Mouse (Mus musculus): ENCODE measurements around the gene Rpl39. TPM values are rescaled to one million over a fixed set of nuclear protein-coding genes. Genes with fewer than 3 reads are reported as not detected.

Gene Rpl39
- polyA plus RNA-seq, 1 experiment from 2014 or later: 493 TPM

- DNase-seq (ENCODE audit: extremely low spot score, low spot score): peak; percentile 15
- H3K27ac ChIP-seq: no peak within 1 kb of the TSS
- no peaks in the 10 kb centered on the region for H3K36me3 ChIP-seq (replicated peaks)
- peaks cover 3% of the 10 kb centered on the region; the same call in 1 of the 2 replicates for H3K9me3 ChIP-seq
- WGBS: 17% methylated on average over 34 of the region's 38 CpGs
- peaks cover 13% of the 10 kb centered on the region for H3K4me1 ChIP-seq
- peak within 1 kb of the TSS; percentile 45 for H3K4me3 ChIP-seq
- H3K27me3 ChIP-seq (ENCODE audit: poor library complexity, severe bottlenecking): peaks cover 90% of the 10 kb centered on the region
Observed at GRCm38 (mm10) chrX:37048066-37048889, 36.9 kb downstream of the Rpl39 start, which contains the start of gene Sowahd. TSS of gene Sowahd (plus strand) at chrX:37048845.

- WGBS: 21% methylated on average over 9 of the region's 9 CpGs
- no peaks in the 10 kb centered on the region for H3K4me1 ChIP-seq
- no peaks in the 10 kb centered on the region for H3K9me3 ChIP-seq
- H3K36me3 ChIP-seq (replicated peaks): no peaks in the 10 kb centered on the region
- no peak overlapping the region for H3K4me3 ChIP-seq
- peak; percentile 43 for DNase-seq (ENCODE audit: extremely low spot score, low spot score)
- no peak overlapping the region for H3K27ac ChIP-seq
- H3K27me3 ChIP-seq (ENCODE audit: poor library complexity, severe bottlenecking): peaks cover 35% of the 10 kb centered on the region
Observed at GRCm38 (mm10) chrX:37042726-37043125, 42.5 kb downstream of the Rpl39 start.

Other genes starting within 250 kb of the Rpl39 start
- gene Ube2a, start 211.5 kb downstream of the Rpl39 start, polyA plus RNA-seq (2016; fragmentation: Nextera tagmentation; extraction: Ambion mirVana): 126 and 131 TPM in 2 replicates
- gene C330007P06Rik, start 211.3 kb downstream of the Rpl39 start, polyA plus RNA-seq (2016; fragmentation: Nextera tagmentation; extraction: Ambion mirVana): 32.7 and 33.0 TPM in 2 replicates
- 2.4 and 2.6 TPM in 2 replicates for gene Nkrf, start 182.5 kb downstream of the Rpl39 start, polyA plus RNA-seq (2016; fragmentation: Nextera tagmentation; extraction: Ambion mirVana)
- gene Sept6, start 93.6 kb downstream of the Rpl39 start, polyA plus RNA-seq (2016; fragmentation: Nextera tagmentation; extraction: Ambion mirVana): 33.6 and 34.5 TPM in 2 replicates
- not detected in 2 replicates for gene Sowahd, start 36.6 kb downstream of the Rpl39 start, polyA plus RNA-seq (2016; fragmentation: Nextera tagmentation; extraction: Ambion mirVana)
- gene Upf3b, start 24.9 kb upstream of the Rpl39 start, polyA plus RNA-seq (2016; fragmentation: Nextera tagmentation; extraction: Ambion mirVana): 23.7 and 23.9 TPM in 2 replicates
- 19.6 and 21.2 TPM in 2 replicates for gene Nkap, start 41.4 kb upstream of the Rpl39 start, polyA plus RNA-seq (2016; fragmentation: Nextera tagmentation; extraction: Ambion mirVana)
- gene Akap14, start 83.4 kb upstream of the Rpl39 start, polyA plus RNA-seq (2016; fragmentation: Nextera tagmentation; extraction: Ambion mirVana): 0.09 and 0.17 TPM in 2 replicates
- gene Ndufa1, start 105.8 kb upstream of the Rpl39 start, polyA plus RNA-seq (2016; fragmentation: Nextera tagmentation; extraction: Ambion mirVana): 376 and 385 TPM in 2 replicates
- gene Rnf113a1, start 105.8 kb upstream of the Rpl39 start, polyA plus RNA-seq (2016; fragmentation: Nextera tagmentation; extraction: Ambion mirVana): 11.2 and 12.9 TPM in 2 replicates
- gene Gm9, start 125.6 kb upstream of the Rpl39 start, polyA plus RNA-seq (2016; fragmentation: Nextera tagmentation; extraction: Ambion mirVana): not detected in 2 replicates
- not detected in 2 replicates for gene Rhox1, start 136.9 kb upstream of the Rpl39 start, polyA plus RNA-seq (2016; fragmentation: Nextera tagmentation; extraction: Ambion mirVana)
- not detected in 2 replicates for gene Rhox2a, start 159.6 kb upstream of the Rpl39 start, polyA plus RNA-seq (2016; fragmentation: Nextera tagmentation; extraction: Ambion mirVana)
- gene Rhox3a, start 164.5 kb upstream of the Rpl39 start, polyA plus RNA-seq (2016; fragmentation: Nextera tagmentation; extraction: Ambion mirVana): not detected in 2 replicates
- gene Rhox4a, start 179.9 kb upstream of the Rpl39 start, polyA plus RNA-seq (2016; fragmentation: Nextera tagmentation; extraction: Ambion mirVana): not detected in 2 replicates

Measured in forebrain, embryonic 10.5 days (tissue).